Mouse (Mus musculus) CH12.LX (cell line): ENCODE measurements at regions not wholly inside any gene's neighbourhood (a gene's known extent, or its start where the extent isn't known, plus 50 kb on each side); places are given as distances from the start of the nearest gene placed in this dataset.

Experiments
- DNase-seq: peaks from one replicate; pipeline ENCODE4 v3.0.0-alpha.2; 2013; ENCODE audit errors: extremely low read depth
- H3K27ac ChIP-seq: 2 replicates; pipeline ENCODE4 v1.5.1; 2012; ENCODE audit warnings: low read depth, mild to moderate bottlenecking, control low read depth, moderate library complexity; ENCODE audit not compliant: insufficient read depth
- H3K27me3 ChIP-seq: replicated peaks from 2 replicates; pipeline ENCODE3; 2012; ENCODE audit warnings: inconsistent platforms
- H3K36me3 ChIP-seq, 2 experiments: replicated peaks in 1 of 2; 2 replicates each; pipeline versions ENCODE3 to v1.6.1; 2012; ENCODE audit warnings: inconsistent platforms in 1 of 2, low read length in 1 of 2, mild to moderate bottlenecking in 1 of 2, mixed read lengths in 1 of 2, moderate library complexity in 1 of 2; ENCODE audit not compliant: control insufficient read depth in 1 of 2, insufficient read depth in 1 of 2
- H3K4me1 ChIP-seq, 2 experiments: 2 replicates each; pipeline ENCODE4 v1.6.1; 2012; ENCODE audit warnings: inconsistent platforms in 1 of 2, moderate library complexity in 1 of 2; ENCODE audit not compliant: insufficient read depth in 2 of 2, control insufficient read depth in 1 of 2
- H3K4me2 ChIP-seq: 2 replicates; pipeline ENCODE4 v1.6.1; 2012; ENCODE audit warnings: low read depth, mild to moderate bottlenecking, control low read depth; ENCODE audit not compliant: poor library complexity, insufficient read depth, severe bottlenecking
- H3K4me3 ChIP-seq, 3 experiments: fragments of 150-350 bp in 1 of 3; sonication (generic) in 1 of 3; replicated peaks in 1 of 3; 2 replicates each; pipeline versions ENCODE3 to v1.5.1; 2011 to 2012; ENCODE audit warnings: low read depth in 2 of 3, low read length in 2 of 3, mild to moderate bottlenecking in 2 of 3, moderate library complexity in 2 of 3, control low read depth in 1 of 3, improper control_type of control experiment in 1 of 3, inconsistent platforms in 1 of 3, mixed read lengths in 1 of 3; ENCODE audit not compliant: poor library complexity in 1 of 3
- H3K79me2 ChIP-seq: replicated peaks from 2 replicates; pipeline ENCODE4 v1.6.1; 2012; ENCODE audit warnings: mild to moderate bottlenecking, moderate library complexity; ENCODE audit not compliant: control insufficient read depth, poor library complexity, insufficient read depth, severe bottlenecking; ENCODE audit errors: extremely low read depth
- H3K9ac ChIP-seq: 2 replicates; pipeline ENCODE4 v1.6.1; 2012; ENCODE audit warnings: low read depth, mild to moderate bottlenecking, control low read depth, moderate library complexity; ENCODE audit not compliant: insufficient read depth
- H3K9me3 ChIP-seq: replicated peaks from 2 replicates; pipeline ENCODE3; 2012; ENCODE audit warnings: low read length, inconsistent platforms, mixed read lengths
- CTCF ChIP-seq, 2 experiments: IDR thresholded peaks in 1 of 2; conservative IDR thresholded peaks in 1 of 2; 2 replicates each; pipeline ENCODE4 v1.5.1; 2011 to 2012; ENCODE audit warnings: low read depth in 2 of 2, low read length in 2 of 2, improper control_type of control experiment in 1 of 2, inconsistent platforms in 1 of 2, mild to moderate bottlenecking in 1 of 2, moderate library complexity in 1 of 2
- ETS1 ChIP-seq: conservative IDR thresholded peaks from 2 replicates; pipeline ENCODE4 v1.6.1; 2012; ENCODE audit warnings: low read depth, mild to moderate bottlenecking, inconsistent platforms, low read length, improper control_type of control experiment, moderate library complexity
- GABPA ChIP-seq: IDR thresholded peaks from 2 replicates; pipeline ENCODE4 v1.6.1; 2012; ENCODE audit warnings: low read depth, low read length, improper control_type of control experiment, inconsistent platforms; ENCODE audit not compliant: insufficient replicate concordance
- HCFC1 ChIP-seq: IDR thresholded peaks from 2 replicates; pipeline ENCODE4 v1.6.1; 2012; ENCODE audit warnings: low read depth, mild to moderate bottlenecking, inconsistent platforms, low read length, improper control_type of control experiment
- JUN ChIP-seq: IDR thresholded peaks from 2 replicates; pipeline ENCODE4 v1.6.1; 2011; ENCODE audit warnings: low read depth, mild to moderate bottlenecking, low read length, improper control_type of control experiment, moderate library complexity; ENCODE audit not compliant: insufficient read depth
- MYC ChIP-seq: IDR thresholded peaks from 2 replicates; pipeline ENCODE4 v1.6.1; 2011; ENCODE audit warnings: low read depth, mild to moderate bottlenecking, improper control_type of control experiment, low read length
- POLR2A ChIP-seq: IDR thresholded peaks from 2 replicates; pipeline ENCODE4 v1.6.1; 2011; ENCODE audit warnings: low read depth, mild to moderate bottlenecking, improper control_type of control experiment, low read length
- RCOR1 ChIP-seq: conservative IDR thresholded peaks from 2 replicates; pipeline ENCODE4 v1.6.1; 2012; ENCODE audit warnings: low read depth, mild to moderate bottlenecking, inconsistent platforms, low read length, improper control_type of control experiment
- SMC3 ChIP-seq: IDR thresholded peaks from 2 replicates; pipeline ENCODE4 v1.6.1; 2011; ENCODE audit warnings: low read depth, low read length, improper control_type of control experiment
- TBP ChIP-seq: conservative IDR thresholded peaks from 2 replicates; pipeline ENCODE4 v1.6.1; 2011; ENCODE audit warnings: low read depth, low read length, improper control_type of control experiment
- UBTF ChIP-seq: IDR thresholded peaks from 2 replicates; pipeline ENCODE4 v1.6.1; 2012; ENCODE audit warnings: low read depth, mild to moderate bottlenecking, inconsistent platforms, low read length, improper control_type of control experiment, moderate library complexity
- USF2 ChIP-seq: conservative IDR thresholded peaks from 2 replicates; pipeline ENCODE4 v1.6.1; 2011; ENCODE audit warnings: low read depth, low read length, improper control_type of control experiment
- ZC3H11A ChIP-seq: IDR thresholded peaks from 2 replicates; pipeline ENCODE4 v1.6.1; 2012; ENCODE audit warnings: low read depth, mild to moderate bottlenecking, inconsistent platforms, low read length, improper control_type of control experiment
- ZKSCAN1 ChIP-seq: IDR thresholded peaks from 2 replicates; pipeline ENCODE4 v1.6.1; 2012; ENCODE audit warnings: low read depth, inconsistent platforms, low read length, improper control_type of control experiment, borderline replicate concordance
- ZNF384 ChIP-seq: IDR thresholded peaks from 2 replicates; pipeline ENCODE4 v1.6.1; 2012; ENCODE audit warnings: low read depth, low read length, improper control_type of control experiment, inconsistent platforms
- dilution Hi-C: fragments of 300-500 bp; cut with MboI; formaldehyde crosslinking; loops from 2 replicates; pipeline ENCODE4 v1.14.3; 2020; ENCODE audit warnings: low sequenced_read_pairs; ENCODE audit not compliant: extremely low pct_unique_long_range_greater_than_20kb, extremely low pct_ligation_motif_present
- in situ Hi-C: fragments of 300-500 bp; cut with MboI; formaldehyde crosslinking; loops from 3 replicates; pipeline ENCODE4 v1.14.3; 2019; ENCODE audit warnings: low sequenced_read_pairs, low pct_ligation_motif_present, low pct_unique_long_range_greater_than_20kb, mixed read lengths

DNA sequence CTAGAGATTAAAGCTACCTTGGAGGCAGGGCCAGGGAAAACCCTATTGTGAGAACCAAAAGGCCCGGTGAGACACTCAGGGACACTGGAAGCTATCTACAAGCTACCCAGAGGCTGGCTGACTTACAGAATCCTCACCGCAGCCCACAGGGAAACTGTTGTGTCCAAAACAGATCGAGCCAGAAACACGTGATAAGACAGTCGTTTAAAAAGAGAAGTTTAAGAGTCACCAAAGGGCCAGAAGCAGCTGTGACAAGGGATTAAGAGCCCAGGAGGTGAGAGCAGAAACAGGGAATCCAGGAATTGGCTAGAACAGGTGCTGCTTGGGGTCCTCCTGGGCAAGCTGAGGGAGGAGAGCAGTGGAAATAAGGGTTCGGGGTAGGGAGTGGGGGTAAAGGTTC is 73.2 kb upstream of the Eif4g2 start:
- Histone ChIP-seq H3K9me3 (no peaks in the 10 kb centered on the region), H3K4me3 (no peak overlapping the region), H3K9ac (no peak overlapping the region), H3K79me2 (no peaks in the 10 kb centered on the region), H3K27me3 (no peaks in the 10 kb centered on the region), H3K4me1 (peaks cover 0 to 6% of the 10 kb centered on the region in 2 experiments; a peak in 1 of 4 replicates), H3K4me2 (no peak overlapping the region), H3K36me3 (no peaks in the 10 kb centered on the region), H3K27ac (no peak overlapping the region)
- no peak for DNase-seq
- dilution Hi-C loops (no loop called here), in situ Hi-C loops (no loop called here)
- no peak for TF ChIP-seq UBTF
- no peak for TF ChIP-seq USF2
- TF ChIP-seq SMC3 = no peak
- TF ChIP-seq JUN = no peak
- no peak for TF ChIP-seq RCOR1
- TF ChIP-seq ZC3H11A = no peak
- no peak for TF ChIP-seq GABPA
- no peak for TF ChIP-seq HCFC1

DNA sequence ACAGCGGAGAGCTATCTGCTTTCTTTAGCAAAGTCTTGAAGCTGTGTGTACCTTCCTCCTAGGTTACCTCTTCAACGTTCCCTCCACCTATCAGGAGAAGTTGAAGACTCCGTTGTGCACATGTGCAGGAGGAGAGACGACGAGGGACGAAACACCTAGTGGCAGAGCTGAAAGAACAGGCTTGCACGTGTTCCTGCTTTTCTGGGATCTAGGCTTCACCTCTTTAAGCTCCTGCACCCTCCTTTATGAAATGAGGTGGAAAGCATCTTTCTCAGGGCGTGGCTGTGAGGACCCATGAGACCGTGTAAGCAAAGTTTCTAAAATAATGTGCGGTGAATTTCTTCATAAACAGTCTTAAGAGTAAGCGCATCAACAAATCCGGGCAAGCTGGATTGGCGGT is 71.4 kb upstream of the Eif4g2 start:
- no peak overlapping the region for H3K27ac ChIP-seq
- peaks cover 0 to 6% of the 10 kb centered on the region in 2 experiments; a peak in 1 of 4 replicates for H3K4me1 ChIP-seq
- H3K9me3 ChIP-seq = no peaks in the 10 kb centered on the region
- no peak for DNase-seq
- no peaks in the 10 kb centered on the region for H3K36me3 ChIP-seq
- no peak overlapping the region for H3K9ac ChIP-seq
- dilution Hi-C loops = no loop called here
- in situ Hi-C loops = no loop called here
- no peaks in the 10 kb centered on the region for H3K27me3 ChIP-seq
- no peak for TF ChIP-seq ZKSCAN1
- TF ChIP-seq CTCF (conservative IDR thresholded peaks at IDR 0.05 in 1 of 2, IDR thresholded peaks at IDR 0.05 in 1 of 2; ENCODE audit: low read depth in 2 of 2, low read length in 2 of 2) = no peak
- TF ChIP-seq POLR2A = no peak
- no peak for TF ChIP-seq HCFC1
- TF ChIP-seq ZNF384 = no peak
- TF ChIP-seq ETS1 = no peak
- TF ChIP-seq GABPA = no peak
- H3K4me2 ChIP-seq = no peak overlapping the region
- no peak overlapping the region for H3K4me3 ChIP-seq
- no peaks in the 10 kb centered on the region for H3K79me2 ChIP-seq

DNA sequence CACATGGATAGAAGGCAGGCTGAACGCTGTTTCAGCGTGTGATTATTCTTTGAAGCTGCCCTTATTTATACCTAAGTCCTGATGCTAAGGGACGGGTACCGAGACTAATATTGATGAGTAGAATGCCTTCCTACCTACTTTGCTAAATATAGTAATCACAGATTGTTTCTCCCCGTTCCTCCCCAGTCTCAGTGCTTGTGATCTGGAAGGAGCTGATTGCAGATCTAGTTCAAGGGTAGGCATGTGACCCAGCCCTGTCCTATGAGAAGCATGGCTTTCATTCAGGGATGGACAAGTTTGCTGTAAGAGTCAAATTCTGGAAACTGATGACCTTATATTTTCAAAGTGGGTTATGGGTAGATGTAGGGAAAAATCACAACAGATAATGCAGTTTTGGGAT is 67.7 kb upstream of the Eif4g2 start:
- DNase-seq = no peak
- Histone ChIP-seq H3K79me2 (no peaks in the 10 kb centered on the region), H3K9me3 (no peaks in the 10 kb centered on the region), H3K27me3 (no peaks in the 10 kb centered on the region), H3K36me3 (no peaks in the 10 kb centered on the region), H3K4me3 (no peak overlapping the region), H3K9ac (no peak overlapping the region), H3K4me2 (no peak overlapping the region), H3K27ac (no peak overlapping the region), H3K4me1 (no peaks in the 10 kb centered on the region)
- dilution Hi-C loops = no loop called here
- no peak for TF ChIP-seq TBP
- TF ChIP-seq MYC = no peak
- TF ChIP-seq POLR2A = no peak
- in situ Hi-C loops = no loop called here
